Mouse (Mus musculus): ENCODE results near the gene Olfr10.

DNA sequence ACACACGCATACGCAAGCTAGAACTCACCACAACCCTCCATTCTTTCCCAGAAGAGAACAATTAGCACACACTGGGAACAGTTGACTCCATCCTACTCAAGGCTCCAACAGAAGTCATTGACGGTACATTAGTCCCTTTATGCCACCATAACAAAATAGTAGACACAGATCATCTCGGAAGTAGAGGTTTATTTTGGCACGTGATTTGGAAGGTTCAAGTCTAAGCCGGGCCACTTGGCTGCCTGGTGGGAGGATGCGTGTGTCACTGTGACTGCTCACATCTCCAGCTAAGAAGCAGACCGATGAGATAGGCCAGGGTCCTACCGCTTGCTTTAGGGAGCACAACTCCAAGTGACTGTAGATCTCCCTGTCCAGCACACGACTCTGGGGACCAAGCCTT lies 37.2 kb upstream of the Olfr10 start:
- TF ChIP-seq CTCF (IDR thresholded peaks at IDR 0.05; ENCODE audit: low read depth) (no peak), EP300 (IDR thresholded peaks at IDR 0.05; ENCODE audit: low read depth) (no peak)
